Mouse (Mus musculus): ENCODE data around the gene Ascl2. TPM values are rescaled to one million over a fixed set of nuclear protein-coding genes. Genes with fewer than 3 reads are reported as not detected.

Gene Ascl2
- polyA plus RNA-seq, 1 experiment from 2014 or later, result 1.3 TPM

GRCm38 (mm10) chr7:143008370-143008926 is 39.4 kb upstream of the Ascl2 start:
- WGBS (ENCODE audit: insufficient replicate concordance), result 28% methylated on average over 8 of the region's 8 CpGs
- no peaks in the 10 kb centered on the region for H3K27me3 ChIP-seq (replicated peaks)
- no peak for ATAC-seq
- peak overlapping the region; percentile 82 for H3K4me3 ChIP-seq
- H3K4me2 ChIP-seq, result peak overlapping the region; percentile 95
- H3K4me1 ChIP-seq, result peaks cover 96% of the 10 kb centered on the region
- peaks cover 42% of the 10 kb centered on the region for H3K36me3 ChIP-seq
- peak overlapping the region; percentile 93 for H3K9ac ChIP-seq
- no peaks in the 10 kb centered on the region for H3K9me3 ChIP-seq (replicated peaks)
- H3K27ac ChIP-seq, result peak overlapping the region; percentile 100

DNA sequence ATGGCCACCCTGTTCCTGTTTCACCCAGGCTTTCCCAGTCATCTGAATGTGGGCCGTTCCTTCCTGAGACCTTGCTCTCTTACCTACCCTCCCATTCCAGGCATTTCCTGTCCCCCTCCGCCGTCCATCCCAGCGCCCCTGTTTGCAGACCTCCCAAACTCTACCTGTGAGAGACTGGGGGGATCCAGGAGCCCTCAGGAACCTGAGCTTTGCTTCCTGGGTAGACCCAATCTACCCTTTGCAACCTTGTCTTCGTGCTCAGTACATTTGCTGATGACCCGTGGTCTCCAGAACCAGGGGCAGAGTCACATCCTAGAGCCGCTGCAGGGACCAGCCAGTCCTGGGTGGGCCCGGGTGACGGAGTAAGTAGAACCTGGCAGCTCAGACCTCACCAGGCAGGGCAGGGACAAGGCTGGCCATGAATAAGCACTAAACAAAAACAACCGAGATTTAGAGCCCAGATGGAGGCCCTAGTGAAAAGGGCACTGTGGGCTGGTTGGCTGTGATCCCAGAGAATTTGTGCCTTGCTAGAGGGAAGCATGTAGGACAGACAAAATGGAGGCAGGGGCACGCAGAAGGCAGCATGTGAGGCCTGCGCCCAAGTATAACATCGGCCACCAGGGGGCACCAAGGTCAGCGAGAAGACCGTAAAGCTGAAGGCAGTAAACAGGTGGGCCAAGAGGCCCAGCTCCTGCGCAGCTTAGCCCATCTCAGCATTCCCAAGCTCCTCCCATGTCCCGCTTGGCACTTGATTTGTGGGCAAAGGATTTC is 38.7 kb upstream of the Ascl2 start:
- Histone ChIP-seq H3K4me1 (peaks cover 96% of the 10 kb centered on the region), H3K36me3 (peaks cover 42% of the 10 kb centered on the region), H3K9me3 (replicated peaks) (no peaks in the 10 kb centered on the region), H3K4me3 (peak overlapping the region; percentile 82), H3K27me3 (replicated peaks) (no peaks in the 10 kb centered on the region), H3K9ac (peak overlapping the region; percentile 93), H3K27ac (peak overlapping the region; percentile 100), H3K4me2 (peak overlapping the region; percentile 95)
- 11% methylated on average over 17 of the region's 17 CpGs for WGBS (ENCODE audit: insufficient replicate concordance)
- peak; percentile 39 for ATAC-seq

DNA sequence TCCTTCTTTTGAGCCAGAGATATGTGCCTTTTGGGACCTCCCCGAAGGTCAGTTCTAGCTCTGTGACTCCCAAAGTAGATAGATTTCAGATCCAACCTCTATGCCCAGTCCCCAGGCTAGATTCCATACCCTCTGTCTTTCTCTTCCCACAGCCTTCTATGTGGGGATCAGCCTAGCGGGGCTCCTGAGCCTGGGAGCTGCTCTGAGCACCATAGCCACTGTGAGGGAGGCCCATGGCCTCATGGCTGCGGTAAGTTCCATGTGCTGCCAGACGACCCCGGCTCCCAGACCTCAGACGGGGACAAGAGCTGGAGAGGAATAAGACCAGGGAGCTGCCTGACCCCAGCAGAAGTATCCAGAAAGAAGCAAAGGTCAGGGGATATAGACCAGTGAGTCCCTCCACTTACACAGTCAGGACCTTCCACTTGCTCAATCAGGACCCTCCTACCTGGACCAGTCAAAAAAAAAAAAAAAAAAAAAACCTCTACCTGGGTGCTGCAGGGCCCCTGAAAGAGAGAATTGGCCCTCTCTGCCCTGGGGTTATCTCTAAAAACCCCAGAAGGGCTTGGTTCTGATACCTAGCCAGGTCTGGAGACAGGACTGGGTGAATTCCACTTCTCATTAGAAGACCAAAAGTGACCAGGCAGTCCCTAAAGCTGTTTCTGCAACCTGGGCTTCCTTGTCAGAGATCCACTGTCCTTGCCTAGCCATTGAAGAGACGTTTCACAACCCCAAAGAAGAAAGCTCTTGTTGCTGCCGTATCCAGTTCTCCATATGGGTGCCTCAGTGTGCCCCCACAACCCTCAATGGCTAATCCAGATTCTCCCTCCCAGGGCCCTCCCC is 37.9 kb upstream of the Ascl2 start:
- peaks cover 97% of the 10 kb centered on the region for H3K4me1 ChIP-seq
- peaks cover 42% of the 10 kb centered on the region for H3K36me3 ChIP-seq
- ATAC-seq, result no peak
- peak overlapping the region; percentile 95 for H3K4me2 ChIP-seq
- no peaks in the 10 kb centered on the region for H3K27me3 ChIP-seq (replicated peaks)
- peak overlapping the region; percentile 93 for H3K9ac ChIP-seq
- peak overlapping the region; percentile 100 for H3K27ac ChIP-seq
- H3K4me3 ChIP-seq, result peak overlapping the region; percentile 82
- H3K9me3 ChIP-seq (replicated peaks), result no peaks in the 10 kb centered on the region
- WGBS (ENCODE audit: insufficient replicate concordance), result 22% methylated on average over 8 of the region's 8 CpGs

- H3K27me3 ChIP-seq (replicated peaks), result no peaks in the 10 kb centered on the region
- peaks cover 94% of the 10 kb centered on the region for H3K4me1 ChIP-seq
- H3K9me3 ChIP-seq (replicated peaks), result no peaks in the 10 kb centered on the region
- peak overlapping the region; percentile 100 for H3K27ac ChIP-seq
- H3K4me3 ChIP-seq, result peak overlapping the region; percentile 82
- peaks cover 42% of the 10 kb centered on the region for H3K36me3 ChIP-seq
- H3K9ac ChIP-seq, result peak overlapping the region; percentile 93
- WGBS (ENCODE audit: insufficient replicate concordance), result 24% methylated on average over 2 of the region's 2 CpGs
- peak; percentile 84 for ATAC-seq
- peak overlapping the region; percentile 95 for H3K4me2 ChIP-seq
Observed at GRCm38 (mm10) chr7:143006097-143006755, 37.2 kb upstream of the Ascl2 start.

GRCm38 (mm10) chr7:143005344-143006096 is 36.5 kb upstream of the Ascl2 start:
- 14% methylated on average over 6 of the region's 6 CpGs for WGBS (ENCODE audit: insufficient replicate concordance)

DNA sequence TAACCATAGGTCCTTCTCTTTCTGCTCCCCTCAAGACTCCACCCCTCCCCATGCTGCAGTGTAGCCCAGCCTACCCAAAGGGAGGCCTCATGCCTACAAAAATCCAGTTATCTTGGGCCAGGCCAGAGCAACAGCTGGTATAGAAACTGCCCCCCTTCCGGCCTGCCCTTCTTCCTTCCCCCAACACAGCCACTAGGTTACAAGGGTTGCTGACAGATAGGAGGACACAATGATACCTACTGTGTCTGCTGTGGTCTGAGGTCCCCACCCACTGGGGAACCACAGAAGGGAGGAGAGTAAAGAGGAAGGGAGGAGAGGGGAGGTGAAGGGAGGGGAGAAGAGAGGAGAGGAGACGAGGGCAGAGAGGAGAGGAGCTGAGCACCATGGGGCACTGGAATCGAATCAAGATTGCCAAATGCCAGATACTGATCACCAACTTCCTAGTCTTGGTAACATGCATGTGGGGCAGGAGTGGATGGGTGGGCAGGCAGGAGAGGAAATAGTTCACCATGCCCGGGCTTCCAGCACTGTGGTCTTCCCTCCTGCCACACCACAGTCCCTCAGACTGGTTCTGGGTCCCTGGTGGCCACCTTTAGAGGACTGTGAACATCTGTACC is 35.8 kb upstream of the Ascl2 start, which contains the start of gene Tspan32:
Gene Tspan32 (plus strand): TSS at position 320 of the 617 bp plus-strand sequence.
- Histone ChIP-seq H3K36me3 (peaks cover 31% of the 10 kb centered on the region), H3K4me2 (peak within 1 kb of the TSS; percentile 95), H3K4me3 (peak within 1 kb of the TSS; percentile 82), H3K9me3 (replicated peaks) (no peaks in the 10 kb centered on the region), H3K4me1 (peaks cover 80% of the 10 kb centered on the region), H3K27ac (peak within 1 kb of the TSS; percentile 100), H3K9ac (peak within 1 kb of the TSS; percentile 93), H3K27me3 (replicated peaks) (no peaks in the 10 kb centered on the region)
- WGBS (ENCODE audit: insufficient replicate concordance), result 18% methylated on average over 4 of the region's 4 CpGs
- ATAC-seq, result peak; percentile 69

More at GRCm38 (mm10) chr7:143005344-143006096, 36.5 kb upstream of the Ascl2 start:
- Histone ChIP-seq H3K27ac (peak overlapping the region; percentile 100), H3K4me3 (peak overlapping the region; percentile 82), H3K4me1 (peaks cover 87% of the 10 kb centered on the region), H3K36me3 (peaks cover 38% of the 10 kb centered on the region), H3K9me3 (replicated peaks) (no peaks in the 10 kb centered on the region), H3K4me2 (peak overlapping the region; percentile 95), H3K9ac (peak overlapping the region; percentile 93), H3K27me3 (replicated peaks) (no peaks in the 10 kb centered on the region)
- peak; percentile 75 for ATAC-seq

DNA sequence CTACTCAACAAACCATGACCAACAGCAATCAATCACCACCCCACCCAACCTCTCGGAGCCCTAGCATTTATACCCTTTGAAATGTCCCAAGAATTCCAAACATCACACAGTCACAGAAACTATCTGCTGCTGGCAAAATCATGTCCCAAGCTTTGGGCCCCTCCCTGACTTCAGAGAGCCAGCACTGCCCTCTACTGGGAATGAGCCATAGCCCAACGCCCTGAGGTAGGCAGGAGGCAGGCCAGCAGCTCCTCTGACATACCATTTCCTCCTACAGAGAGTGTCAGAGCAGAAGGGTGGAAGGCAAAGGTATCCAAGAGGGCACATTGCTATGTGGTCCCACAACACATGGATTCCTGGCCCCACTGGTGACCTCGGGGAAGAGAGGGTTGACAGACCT is 33.6 kb upstream of the Ascl2 start:
- Histone ChIP-seq H3K9me3 (replicated peaks) (no peaks in the 10 kb centered on the region), H3K9ac (peak overlapping the region; percentile 54; the same call in 1 of the 2 replicates), H3K36me3 (peaks cover 10% of the 10 kb centered on the region), H3K27ac (peak overlapping the region; percentile 100), H3K4me3 (no peak overlapping the region), H3K27me3 (replicated peaks) (no peaks in the 10 kb centered on the region), H3K4me1 (peaks cover 71% of the 10 kb centered on the region), H3K4me2 (no peak overlapping the region)
- ATAC-seq, result no peak
- 15% methylated on average over 3 of the region's 3 CpGs for WGBS (ENCODE audit: insufficient replicate concordance)

- Histone ChIP-seq H3K4me2 (peak overlapping the region; percentile 59), H3K4me3 (no peak overlapping the region), H3K4me1 (peaks cover 54% of the 10 kb centered on the region), H3K27me3 (replicated peaks) (0 out of 2 replicates have a peak, but pooled peaks cover 3% of the 10 kb centered on the region), H3K9ac (peak overlapping the region; percentile 68; the same call in 1 of the 2 replicates), H3K9me3 (replicated peaks) (no peaks in the 10 kb centered on the region), H3K27ac (peak overlapping the region; percentile 89), H3K36me3 (no peaks in the 10 kb centered on the region)
- 25% methylated on average over 3 of the region's 3 CpGs for WGBS (ENCODE audit: insufficient replicate concordance)
- ATAC-seq, result no peak; the same call in 1 of the 2 replicates
Observed at GRCm38 (mm10) chr7:142997403-142998150, 28.5 kb upstream of the Ascl2 start.

DNA sequence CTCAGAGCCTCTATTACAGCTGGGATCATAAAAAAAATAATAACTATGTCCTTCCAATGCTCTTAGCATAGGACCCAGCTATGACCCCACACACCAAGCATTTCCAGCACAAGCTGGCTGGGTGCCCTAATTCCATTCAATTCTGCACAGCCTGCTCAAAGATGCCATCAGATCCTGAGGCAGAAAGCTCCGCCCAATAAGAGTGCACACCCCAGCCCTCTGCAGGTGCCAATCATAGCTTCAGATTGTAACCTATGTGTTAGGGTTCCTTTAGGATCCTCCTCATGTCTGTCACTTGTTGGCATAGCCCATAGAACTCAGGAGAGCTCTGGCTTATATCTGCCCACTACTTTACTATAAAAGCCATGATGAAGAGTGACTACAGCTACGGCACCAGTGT is 27.9 kb upstream of the Ascl2 start:
- Histone ChIP-seq H3K27ac (peak overlapping the region; percentile 89), H3K4me3 (no peak overlapping the region), H3K27me3 (replicated peaks) (0 out of 2 replicates have a peak, but pooled peaks cover 6% of the 10 kb centered on the region), H3K36me3 (no peaks in the 10 kb centered on the region), H3K9me3 (replicated peaks) (no peaks in the 10 kb centered on the region), H3K4me1 (peaks cover 48% of the 10 kb centered on the region), H3K4me2 (peak overlapping the region; percentile 59), H3K9ac (peak overlapping the region; percentile 68; the same call in 1 of the 2 replicates)
- ATAC-seq, result peak; percentile 49
- WGBS (ENCODE audit: insufficient replicate concordance), result 77% methylated on average over 2 of the region's 2 CpGs

Measured in liver, embryonic 12.5 days (tissue).